Mouse (Mus musculus): ENCODE results near the gene Vamp1. TPM values are rescaled to one million over a fixed set of nuclear protein-coding genes. Genes with fewer than 3 reads are reported as not detected.
"Not testable (repeated sequence)": the region's sequence is repeated elsewhere in the genome, so short reads cannot be mapped to it uniquely, and the experiment has no call there.

Vamp1 gene
- polyA plus RNA-seq, 1 experiment from 2014 or later: 4.3 TPM

DNA sequence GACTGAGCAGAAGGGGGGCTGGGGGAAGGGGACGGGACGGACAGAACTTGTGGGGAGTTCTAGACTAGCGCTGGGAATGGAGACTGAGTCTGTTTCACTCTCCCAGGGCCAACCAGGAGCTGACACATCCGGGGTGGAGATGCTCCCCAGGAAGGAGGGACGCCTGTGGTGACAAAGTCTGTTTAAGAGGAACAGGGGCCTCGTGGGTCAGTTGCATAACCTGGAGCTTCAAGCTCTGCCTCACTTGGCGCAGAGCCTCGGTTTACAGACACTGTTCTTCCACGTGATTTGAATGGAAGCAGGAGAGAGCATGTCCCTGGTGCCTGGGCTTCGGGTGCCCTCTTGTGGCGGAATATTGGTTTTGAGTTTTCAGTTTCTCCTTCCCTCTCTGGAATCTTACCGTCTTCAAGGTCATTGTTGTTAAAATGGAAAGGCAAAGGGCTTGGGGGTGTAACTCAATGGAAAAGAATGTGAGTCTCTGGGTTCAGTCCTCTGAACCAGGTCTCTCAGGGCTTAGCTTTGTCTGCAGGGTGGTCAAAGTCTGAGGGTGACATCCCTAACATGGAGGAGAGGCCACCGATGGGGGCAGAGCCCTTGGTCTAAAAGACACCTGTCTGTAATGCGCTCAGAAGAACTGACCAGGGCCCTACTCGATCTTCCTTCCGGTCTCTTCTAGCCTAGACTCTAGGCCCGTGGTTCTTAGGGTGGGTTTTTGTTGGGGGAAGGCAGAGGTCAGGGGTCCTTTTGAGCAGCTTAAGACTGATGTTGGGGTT is 56.3 kb downstream of the Vamp1 start:
- H3K36me3 ChIP-seq: no peaks in the 10 kb centered on the region
- no peaks in the 10 kb centered on the region for H3K9me3 ChIP-seq
- peaks cover 8% of the 10 kb centered on the region; the same call in 1 of the 2 replicates for H3K4me1 ChIP-seq
- H3K9ac ChIP-seq: peak overlapping the region; percentile 65
- peak overlapping the region; percentile 56 for H3K4me2 ChIP-seq
- 19% methylated on average over 17 of the region's 17 CpGs for WGBS
- H3K4me3 ChIP-seq: peak overlapping the region; percentile 25
- H3K27me3 ChIP-seq: no peaks in the 10 kb centered on the region
- no peak overlapping the region for H3K27ac ChIP-seq
- ATAC-seq (ENCODE audit: insufficient number of reproducible peaks, insufficient read depth, low FRiP score, low TSS enrichment, low read depth): peak; percentile 72; the same call in 1 of the 2 replicates

DNA sequence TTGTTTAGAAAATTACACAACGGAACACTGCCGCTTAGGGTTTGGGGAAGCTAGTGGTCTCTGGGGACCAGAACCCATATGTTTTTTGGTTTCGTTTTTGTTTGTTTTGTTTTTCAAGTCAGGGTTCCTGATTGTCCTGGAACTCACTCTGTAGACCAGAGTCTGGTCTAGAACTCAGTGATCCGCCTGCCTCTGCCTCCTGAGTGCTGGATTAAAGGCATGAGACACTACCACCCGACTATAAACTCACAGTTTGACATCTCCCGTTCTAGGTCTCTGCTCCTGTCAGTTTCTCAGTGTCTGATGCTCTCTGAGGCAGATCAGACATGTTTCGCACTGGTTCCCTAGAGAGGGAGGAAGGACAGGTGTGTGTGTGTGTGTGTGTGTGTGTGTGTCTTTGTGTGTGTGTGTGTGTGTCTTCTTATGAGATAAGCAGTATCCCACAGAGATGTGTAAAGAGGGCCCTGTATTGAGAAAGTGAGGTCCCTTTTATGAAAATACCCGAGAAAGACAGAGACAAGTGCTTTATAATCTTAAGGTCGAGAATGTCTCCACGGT is 57.0 kb downstream of the Vamp1 start:
- WGBS: 71% methylated on average over 10 of the region's 10 CpGs
- H3K4me3 ChIP-seq: no peak overlapping the region
- no peaks in the 10 kb centered on the region for H3K27me3 ChIP-seq
- ATAC-seq (ENCODE audit: insufficient number of reproducible peaks, insufficient read depth, low FRiP score, low TSS enrichment, low read depth): no peak
- H3K9me3 ChIP-seq: no peaks in the 10 kb centered on the region
- H3K9ac ChIP-seq: no peak overlapping the region
- no peak overlapping the region for H3K4me2 ChIP-seq
- peaks cover 8% of the 10 kb centered on the region; the same call in 1 of the 2 replicates for H3K4me1 ChIP-seq
- H3K27ac ChIP-seq: no peak overlapping the region
- no peaks in the 10 kb centered on the region for H3K36me3 ChIP-seq

DNA sequence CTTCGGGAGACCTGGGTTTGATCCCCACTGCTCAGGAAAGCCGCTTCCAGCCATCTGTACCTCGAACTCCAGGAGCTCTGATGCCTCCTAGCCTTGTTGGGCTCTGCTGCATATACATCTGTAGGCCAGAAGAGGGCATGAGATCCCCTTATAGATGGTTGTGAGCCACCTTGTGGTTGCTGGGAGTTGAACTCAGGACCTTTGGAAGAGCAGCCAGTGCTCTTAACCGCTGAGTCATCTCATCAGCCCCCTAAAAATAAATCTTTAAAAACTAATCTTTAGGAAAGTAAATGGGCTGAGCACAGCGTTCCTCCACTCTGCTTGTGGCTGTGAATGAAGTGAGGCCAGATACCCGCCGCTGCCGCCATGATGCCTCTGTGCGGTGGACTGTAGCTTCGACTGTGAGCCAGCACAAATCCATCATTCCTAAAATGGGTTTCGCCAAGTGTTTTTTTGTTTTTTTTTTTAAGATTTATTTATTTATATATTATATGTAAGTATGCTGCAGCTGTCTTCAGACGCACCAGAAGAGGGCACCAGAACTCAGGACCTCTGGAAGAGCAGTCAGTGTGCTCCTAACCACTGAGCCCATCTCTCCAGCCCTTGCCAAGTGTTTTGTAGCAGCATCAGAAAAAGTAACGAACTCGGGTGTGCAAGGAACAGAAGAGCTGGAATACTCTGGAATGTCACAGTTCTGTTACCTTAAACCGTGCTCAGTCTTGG is 59.7 kb downstream of the Vamp1 start:
- Histone ChIP-seq H3K27me3 (no peaks in the 10 kb centered on the region), H3K4me3 (no peak overlapping the region)
- 59% methylated on average over 15 of the region's 15 CpGs for WGBS

DNA sequence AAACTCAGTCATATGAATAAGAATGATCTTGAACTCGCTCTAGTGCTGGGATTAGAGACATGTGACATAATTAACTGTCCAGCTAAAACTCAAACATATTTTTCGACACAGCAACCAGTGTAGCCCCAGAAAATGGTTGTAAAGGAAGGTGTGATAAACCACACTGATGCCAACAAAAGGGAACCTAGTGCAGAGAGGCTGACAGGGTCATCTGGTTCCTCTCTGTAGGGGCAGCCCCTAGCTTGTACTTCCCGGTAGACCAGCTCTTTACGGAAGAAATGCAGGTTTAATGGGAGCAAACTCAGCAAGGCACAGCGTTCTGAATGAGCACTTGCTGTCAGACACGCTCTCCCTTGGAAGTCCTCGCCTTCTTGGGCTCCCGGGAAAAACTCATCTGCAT is 64.4 kb downstream of the Vamp1 start:
- 66% methylated on average over 8 of the region's 8 CpGs for WGBS
- Histone ChIP-seq H3K9ac (no peak overlapping the region), H3K27me3 (no peaks in the 10 kb centered on the region), H3K4me1 (no peaks in the 10 kb centered on the region), H3K4me3 (no peak overlapping the region), H3K36me3 (no peaks in the 10 kb centered on the region), H3K27ac (no peak overlapping the region), H3K4me2 (no peak overlapping the region), H3K9me3 (no peaks in the 10 kb centered on the region)
- no peak for ATAC-seq (ENCODE audit: insufficient number of reproducible peaks, insufficient read depth, low FRiP score, low TSS enrichment, low read depth)

More for the DNA sequence above, 59.7 kb downstream of the Vamp1 start:
- Histone ChIP-seq H3K27ac (no peak overlapping the region), H3K4me2 (no peak overlapping the region), H3K9me3 (no peaks in the 10 kb centered on the region), H3K4me1 (peaks cover 8% of the 10 kb centered on the region; the same call in 1 of the 2 replicates), H3K36me3 (no peaks in the 10 kb centered on the region), H3K9ac (no peak overlapping the region)
- ATAC-seq (ENCODE audit: insufficient number of reproducible peaks, insufficient read depth, low FRiP score, low TSS enrichment, low read depth): no peak

DNA sequence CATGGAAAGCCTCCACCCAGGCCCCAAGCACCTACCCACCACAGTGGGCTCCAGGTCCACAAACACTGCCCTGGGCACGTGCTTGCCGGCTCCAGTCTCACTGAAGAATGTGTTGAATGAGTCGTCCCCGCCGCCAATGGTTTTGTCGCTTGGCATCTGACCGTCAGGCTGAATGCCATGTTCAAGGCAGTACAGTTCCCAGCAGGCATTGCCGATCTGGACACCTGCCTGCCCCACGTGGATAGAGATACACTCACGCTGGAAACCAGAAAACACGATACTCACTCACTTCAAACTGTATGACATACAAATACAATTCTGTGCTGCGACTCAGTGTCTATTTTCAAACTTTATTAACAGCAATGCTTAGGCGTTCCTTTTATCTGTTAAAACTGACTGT is 67.4 kb downstream of the Vamp1 start:
- not testable (repeated sequence) for H3K36me3 ChIP-seq; H3K9me3 ChIP-seq; H3K9ac ChIP-seq; H3K27ac ChIP-seq; H3K4me3 ChIP-seq; H3K27me3 ChIP-seq; H3K4me2 ChIP-seq; ATAC-seq (ENCODE audit: insufficient number of reproducible peaks, insufficient read depth, low FRiP score, low TSS enrichment, low read depth); H3K4me1 ChIP-seq
- 89% methylated on average over 13 of the region's 13 CpGs for WGBS

DNA sequence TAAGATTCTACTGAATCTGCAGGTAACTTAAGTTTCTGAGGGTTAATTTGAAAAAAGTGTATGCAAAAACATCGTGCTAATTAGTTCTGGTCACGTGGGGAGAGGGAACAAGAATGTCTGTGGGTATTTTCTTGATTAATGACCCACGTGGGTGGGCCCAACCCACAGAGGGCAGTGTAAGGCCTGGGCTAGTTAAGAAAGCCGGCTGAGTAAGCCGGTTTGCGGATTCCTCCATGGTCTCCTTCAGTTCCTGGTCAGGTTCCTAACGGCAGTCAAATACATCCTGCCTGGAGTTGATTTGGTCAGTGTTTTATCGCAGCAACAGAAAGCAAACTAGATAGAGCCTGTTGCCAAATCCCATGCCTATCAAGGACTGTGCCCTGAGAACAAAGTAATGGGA is 68.9 kb downstream of the Vamp1 start:
- H3K27me3 ChIP-seq: no peaks in the 10 kb centered on the region
- H3K4me3 ChIP-seq: no peak overlapping the region
- no peak overlapping the region for H3K9ac ChIP-seq
- H3K36me3 ChIP-seq: no peaks in the 10 kb centered on the region
- H3K9me3 ChIP-seq: no peaks in the 10 kb centered on the region
- 0 out of 2 replicates have a peak, but pooled peaks cover 5% of the 10 kb centered on the region for H3K4me1 ChIP-seq
- no peak for ATAC-seq (ENCODE audit: insufficient number of reproducible peaks, insufficient read depth, low FRiP score, low TSS enrichment, low read depth)
- H3K27ac ChIP-seq: no peak overlapping the region
- no peak overlapping the region for H3K4me2 ChIP-seq
- WGBS: 56% methylated on average over 8 of the region's 8 CpGs

DNA sequence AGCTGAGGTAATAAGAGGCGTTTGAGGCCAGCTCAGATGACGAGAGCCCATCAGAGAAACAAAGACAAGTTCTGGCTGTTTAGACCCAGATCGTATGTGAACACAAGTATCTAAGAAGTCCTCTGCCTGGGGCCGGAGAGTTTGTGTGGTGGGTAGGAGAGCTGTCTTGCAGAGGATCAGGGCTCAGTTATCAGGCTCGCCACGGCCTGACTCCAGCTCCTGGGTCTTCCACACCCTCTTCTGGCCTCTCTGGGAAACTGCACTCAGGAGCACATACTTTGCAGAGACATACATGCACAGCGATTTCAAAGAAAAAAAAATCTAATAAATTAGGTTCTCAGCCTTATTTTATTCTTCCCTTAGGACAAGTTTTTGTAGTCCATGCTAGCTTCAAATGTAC is 69.4 kb downstream of the Vamp1 start:
- Histone ChIP-seq H3K9me3 (no peaks in the 10 kb centered on the region), H3K4me2 (no peak overlapping the region), H3K36me3 (no peaks in the 10 kb centered on the region), H3K27ac (no peak overlapping the region), H3K4me3 (no peak overlapping the region), H3K4me1 (0 out of 2 replicates have a peak, but pooled peaks cover 5% of the 10 kb centered on the region), H3K9ac (no peak overlapping the region), H3K27me3 (no peaks in the 10 kb centered on the region)
- ATAC-seq (ENCODE audit: insufficient number of reproducible peaks, insufficient read depth, low FRiP score, low TSS enrichment, low read depth): no peak
- WGBS: 82% methylated on average over 7 of the region's 7 CpGs

DNA sequence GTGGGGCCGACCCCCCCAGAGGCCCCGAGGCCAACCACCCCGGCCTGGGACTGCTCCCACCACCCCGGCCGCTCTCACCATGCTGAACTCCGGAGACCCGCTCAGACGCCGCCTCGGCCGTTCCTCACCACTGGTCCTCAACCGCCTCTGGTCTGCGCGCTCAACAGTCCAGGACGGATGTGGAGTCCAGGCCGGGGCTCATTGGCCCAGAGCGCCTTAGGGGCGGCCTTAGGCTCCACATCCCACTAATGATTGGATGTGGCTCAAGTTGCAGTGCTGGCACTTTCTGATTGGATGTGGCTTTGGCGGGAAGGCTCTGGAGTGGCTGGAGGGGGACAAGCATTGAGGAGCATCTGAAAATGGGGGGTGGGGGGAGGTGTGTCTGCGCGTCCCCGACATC is 70.5 kb downstream of the Vamp1 start, which contains the start of gene Tuba3a:
Tuba3a (minus strand) TSS at position 153 of the 400 bp plus-strand sequence.
- no peak within 1 kb of the TSS for H3K27ac ChIP-seq
- H3K36me3 ChIP-seq: no peaks in the 10 kb centered on the region
- no peak within 1 kb of the TSS for H3K9ac ChIP-seq
- no peaks in the 10 kb centered on the region for H3K27me3 ChIP-seq
- no peak within 1 kb of the TSS for H3K4me3 ChIP-seq
- 95% methylated on average over 22 of the region's 22 CpGs for WGBS
- no peaks in the 10 kb centered on the region for H3K9me3 ChIP-seq
- 0 out of 2 replicates have a peak, but pooled peaks cover 5% of the 10 kb centered on the region for H3K4me1 ChIP-seq
- no peak within 1 kb of the TSS for H3K4me2 ChIP-seq
- no peak for ATAC-seq (ENCODE audit: insufficient number of reproducible peaks, insufficient read depth, low FRiP score, low TSS enrichment, low read depth)

DNA sequence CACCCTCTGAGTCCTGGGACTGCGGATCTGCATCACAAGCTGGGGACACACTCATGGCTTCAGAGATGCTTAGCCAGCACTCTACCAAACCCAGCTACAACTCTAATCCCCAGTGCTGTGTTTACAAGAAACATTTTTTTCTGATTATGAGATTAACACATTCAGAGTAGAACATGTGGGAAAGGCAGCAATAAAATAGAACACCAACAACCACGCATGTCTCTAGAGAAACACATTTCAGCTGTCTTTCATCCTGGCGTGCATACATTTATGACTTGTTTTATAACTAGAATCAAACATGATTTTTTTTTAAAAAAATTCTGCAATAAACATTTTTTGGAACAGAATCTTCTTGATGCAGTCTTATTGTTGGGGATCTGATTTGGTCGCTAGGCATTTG is 71.6 kb downstream of the Vamp1 start:
- Histone ChIP-seq H3K4me1 (0 out of 2 replicates have a peak, but pooled peaks cover 5% of the 10 kb centered on the region), H3K4me2 (no peak overlapping the region), H3K9me3 (no peaks in the 10 kb centered on the region), H3K4me3 (no peak overlapping the region), H3K27ac (no peak overlapping the region), H3K27me3 (no peaks in the 10 kb centered on the region), H3K9ac (no peak overlapping the region), H3K36me3 (no peaks in the 10 kb centered on the region)
- ATAC-seq (ENCODE audit: insufficient number of reproducible peaks, insufficient read depth, low FRiP score, low TSS enrichment, low read depth): no peak
- WGBS: 68% methylated on average over 4 of the region's 4 CpGs

DNA sequence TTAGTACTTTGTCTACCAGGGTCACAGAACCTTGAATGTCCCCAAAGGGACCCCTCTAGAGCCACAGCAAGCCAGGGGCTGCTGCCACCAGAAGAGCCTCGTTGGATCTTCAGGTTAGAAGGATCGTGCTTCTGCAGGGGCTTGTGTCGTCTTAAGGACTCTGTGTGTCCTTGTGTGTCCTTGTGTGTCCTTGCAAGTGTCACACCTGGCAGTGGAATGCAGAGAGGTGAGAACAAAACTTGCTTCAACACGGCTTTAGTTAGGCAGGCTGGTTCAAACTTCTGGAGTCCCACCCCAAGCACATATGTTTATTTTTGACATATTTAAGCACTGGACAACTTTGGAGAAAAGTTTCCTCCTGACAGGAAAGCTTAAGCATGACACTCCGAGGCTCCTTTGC is 73.4 kb downstream of the Vamp1 start:
- H3K27me3 ChIP-seq: no peaks in the 10 kb centered on the region
- no peaks in the 10 kb centered on the region for H3K9me3 ChIP-seq
- H3K4me3 ChIP-seq: no peak overlapping the region
- H3K9ac ChIP-seq: no peak overlapping the region
- no peaks in the 10 kb centered on the region for H3K36me3 ChIP-seq
- 76% methylated on average over 5 of the region's 5 CpGs for WGBS
- no peak for ATAC-seq (ENCODE audit: insufficient number of reproducible peaks, insufficient read depth, low FRiP score, low TSS enrichment, low read depth)
- no peak overlapping the region for H3K27ac ChIP-seq
- no peak overlapping the region for H3K4me2 ChIP-seq
- H3K4me1 ChIP-seq: 0 out of 2 replicates have a peak, but pooled peaks cover 5% of the 10 kb centered on the region

DNA sequence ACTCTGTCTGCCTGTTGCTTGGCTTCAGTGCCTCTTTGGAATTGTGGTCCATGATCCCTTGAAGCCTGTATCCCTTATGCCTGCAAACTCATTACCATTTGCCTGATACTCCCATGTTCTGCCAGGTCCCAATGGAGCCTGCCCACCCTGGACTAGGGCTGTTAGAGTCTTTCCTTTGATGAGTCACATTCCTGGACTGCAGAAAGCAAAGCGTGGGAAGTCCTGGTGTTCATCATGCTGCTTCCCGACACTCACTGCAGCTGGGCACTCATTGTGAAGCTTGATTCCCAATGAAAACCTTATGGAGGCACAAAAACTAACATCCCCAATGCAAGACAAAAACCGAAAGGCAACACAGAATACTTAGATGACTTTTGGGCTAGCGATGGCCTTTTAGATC is 76.0 kb downstream of the Vamp1 start:
- Histone ChIP-seq H3K4me1 (0 out of 2 replicates have a peak, but pooled peaks cover 2% of the 10 kb centered on the region), H3K9ac (no peak overlapping the region), H3K4me2 (no peak overlapping the region), H3K36me3 (no peaks in the 10 kb centered on the region), H3K27me3 (no peaks in the 10 kb centered on the region), H3K27ac (no peak overlapping the region), H3K9me3 (no peaks in the 10 kb centered on the region), H3K4me3 (no peak overlapping the region)
- 54% methylated on average over 4 of the region's 4 CpGs for WGBS
- no peak for ATAC-seq (ENCODE audit: insufficient number of reproducible peaks, insufficient read depth, low FRiP score, low TSS enrichment, low read depth)
